ENCODE assay signal across 8 mouse cellular contexts in the genomic region with DNA sequence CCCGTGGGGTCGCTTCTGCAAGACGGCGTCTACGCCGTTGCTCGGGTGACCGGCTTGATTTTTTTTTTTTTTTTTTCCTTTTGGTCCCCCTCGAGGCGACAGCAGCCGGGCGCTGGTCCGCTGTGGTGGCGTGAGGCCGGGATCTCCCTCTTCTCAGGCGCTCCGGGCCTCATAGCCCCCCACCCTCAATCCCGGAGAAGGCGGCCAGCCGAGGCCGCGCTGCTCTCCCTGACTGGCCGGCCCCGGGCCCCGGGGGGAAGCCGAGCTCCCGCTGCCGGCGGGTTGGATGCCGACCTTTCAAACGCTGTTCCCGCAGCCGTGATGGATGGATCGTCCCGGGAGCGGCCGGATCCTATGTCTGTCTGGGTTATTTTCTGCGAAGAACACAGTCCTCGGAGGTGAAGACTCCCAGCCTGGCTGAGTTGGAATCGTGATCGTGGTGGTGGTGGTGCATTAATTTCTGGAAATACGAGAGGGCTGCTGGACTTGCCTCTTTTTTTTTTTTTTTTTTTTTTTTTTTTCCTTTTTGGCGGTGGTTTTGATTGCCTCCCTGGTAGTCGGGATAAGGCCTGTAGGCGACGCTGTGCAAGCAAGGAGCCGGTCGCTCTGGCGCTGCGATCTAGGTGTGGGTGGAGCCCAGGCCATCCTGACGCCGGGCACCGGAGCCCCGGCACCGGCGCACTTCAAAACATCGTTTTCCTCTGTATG. TPM values are rescaled to one million over a fixed set of nuclear protein-coding genes. Genes with fewer than 3 reads are reported as not detected.
A peak's percentile ranks its signal among the peaks of the same experiment; 100 is the strongest.
DNase-seq lines count a peak whose midpoint lies in the region; ATAC-seq and TF ChIP-seq lines count a peak whose summit lies in the region.

No protein-coding gene starts in this region.

- peak overlapping the region; percentile 99 for H3K27ac ChIP-seq in bone marrow, adult 2 months (ENCODE audit: control insufficient read depth, insufficient read depth, low read depth, low read length, poor library complexity)
- peak overlapping the region; percentile 100 for H3K27ac ChIP-seq in embryonic facial prominence, embryonic 14.5 days (replicated peaks; ENCODE audit: low read depth, low read length)

- TF ChIP-seq POLR2A in bone marrow, adult 2 months (IDR thresholded peaks at IDR 0.05; ENCODE audit: borderline replicate concordance, control insufficient read depth, low read depth, low read length) = peak; percentile 38; the same call in 1 of the 2 replicates

- peak overlapping the region; percentile 98 for H3K4me2 ChIP-seq in embryonic facial prominence, embryonic 14.5 days (ENCODE audit: low read depth, low read length)

- H3K36me3 ChIP-seq in embryonic facial prominence, embryonic 14.5 days (ENCODE audit: control insufficient read depth, insufficient read depth, low read length) = no peaks in the 10 kb centered on the region

- H3K4me1 ChIP-seq in bone marrow, adult 2 months (ENCODE audit: control insufficient read depth, insufficient read depth, low read length) = no peaks in the 10 kb centered on the region; the same call in 1 of the 2 replicates
- peaks cover 15% of the 10 kb centered on the region for H3K4me1 ChIP-seq in embryonic facial prominence, embryonic 14.5 days (ENCODE audit: control insufficient read depth, insufficient read depth, low read length)

- H3K27me3 ChIP-seq in embryonic facial prominence, embryonic 14.5 days (replicated peaks; ENCODE audit: control insufficient read depth, insufficient read depth, low read length) = no peaks in the 10 kb centered on the region

- peak overlapping the region; percentile 99 for H3K9ac ChIP-seq in embryonic facial prominence, embryonic 14.5 days (ENCODE audit: low read depth, low read length)

- ATAC-seq in embryonic facial prominence, embryonic 14.5 days (ENCODE audit: low read depth) = peak; percentile 62

- H3K4me3 ChIP-seq in bone marrow, adult 2 months (replicated peaks; ENCODE audit: control insufficient read depth, low read depth, low read length) = peak overlapping the region; percentile 86
- peak overlapping the region; percentile 98 for H3K4me3 ChIP-seq in embryonic facial prominence, embryonic 14.5 days (ENCODE audit: low read depth, low read length)

- DNase-seq in B cell, adult 2 months = peak; percentile 83 to 84
- DNase-seq in embryonic facial prominence, embryonic 14.5 days (ENCODE audit: low spot score) = peak; percentile 95
- DNase-seq in heart, adult 8-10 months (ENCODE audit: low spot score) = peak; percentile 78
- DNase-seq in kidney, adult 9 months = peak; percentile 85
- DNase-seq in liver = peak; percentile 92
- DNase-seq in monocyte, adult 2 months (ENCODE audit: low read depth in 1 of 2, low spot score in 2 of 2) = peak; percentile 42 to 59
- peak; percentile 71 to 76 for DNase-seq in spleen, postnatal 14 days (ENCODE audit: low spot score in 2 of 2)

- peak; percentile 74 for TF ChIP-seq CTCF in bone marrow, adult 2 months (IDR thresholded peaks at IDR 0.05; ENCODE audit: control insufficient read depth, insufficient read depth, low read length)

- H3K9me3 ChIP-seq in embryonic facial prominence, embryonic 14.5 days (ENCODE audit: control insufficient read depth, low read length) = no peaks in the 10 kb centered on the region

- under 1% methylated on average over 57 of the region's 57 CpGs for WGBS in bone marrow, adult 2 months
- under 1% methylated on average over 53 of the region's 57 CpGs for WGBS in embryonic facial prominence, embryonic 14.5 days

RNA-seq across cellular contexts. Expression of a gene that starts 0.8 kb away (rescaled TPM):
- 15.1 and 23.7 TPM in 2 replicates for polyA plus RNA-seq in bone marrow, adult 2 months (2011; ENCODE audit: insufficient read depth, insufficient read length, low replicate concordance, missing spikeins)
- polyA plus RNA-seq in embryonic facial prominence, embryonic 14.5 days (2014; fragmentation: Nextera tagmentation; extraction: Ambion mirVana) = 20.3 and 20.9 TPM in 2 replicates
- 10 to 100 TPM; 26.0 to 30.2 (median 27.5) TPM for total RNA-seq in heart, adult 8-10 months (2022)

Comparison
In these comparisons a context has a peak if more than half of its experiments do, and no peak if none do; other contexts are left out.
1. Peak in every context shown above with its lines: DNase-seq, ATAC-seq, H3K4me3 ChIP-seq and H3K27ac ChIP-seq.